Mouse (Mus musculus) adrenal gland, postnatal 14 days (tissue): ENCODE data around the gene Irx2. TPM values are rescaled to one million over a fixed set of nuclear protein-coding genes. Genes with fewer than 3 reads are reported as not detected.
A peak's percentile ranks its signal among the peaks of the same experiment; 100 is the strongest.

ENCODE experiments used
- DNase-seq: peaks from one replicate; pipeline ENCODE4 v3.0.0; 2021; ENCODE audit warnings: mixed read lengths
- long read RNA-seq, 2 experiments: library from polyadenylated mRNA; stranded (forward); transcript quantifications; one replicate each; pipeline ENCODE4 v2.0.0; 2021
- total RNA-seq: library from RNA; stranded (reverse); gene quantifications from 2 replicates; pipeline ENCODE4 v1.2.3, GENCODE M21; 2021

Irx2 gene
- total RNA-seq = 0.41 and 0.45 TPM in 2 replicates
- long read RNA-seq, experiment 1 = 0 reads
- long read RNA-seq, experiment 2 = 0 reads

DNA sequence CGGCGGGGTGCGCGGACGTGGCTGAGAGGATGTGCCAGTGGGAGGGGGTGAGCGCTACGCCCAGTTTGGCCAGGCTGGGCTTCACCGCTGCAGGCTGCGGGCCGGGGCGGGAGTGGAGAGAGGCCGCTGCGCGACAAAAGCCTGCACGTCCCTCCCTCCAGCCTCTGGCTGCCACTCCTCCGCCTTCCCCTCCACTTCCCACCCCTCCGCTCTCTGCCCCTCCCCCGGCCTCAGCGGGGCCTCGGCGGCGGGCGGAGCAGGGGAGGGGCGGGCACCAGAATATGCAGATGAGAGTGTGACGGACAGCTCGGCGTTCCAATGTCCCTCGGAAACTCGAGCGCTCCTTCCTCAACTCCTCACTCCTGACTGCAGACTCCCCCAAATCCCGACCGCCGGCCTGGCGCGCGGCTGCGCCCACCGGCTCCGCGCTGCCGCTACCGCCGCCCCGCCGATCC, at the start of gene Irx2:
Irx2 (plus strand) TSS at position 359 of the 455 bp plus-strand sequence.
- DNase-seq = peak; percentile 70

DNA sequence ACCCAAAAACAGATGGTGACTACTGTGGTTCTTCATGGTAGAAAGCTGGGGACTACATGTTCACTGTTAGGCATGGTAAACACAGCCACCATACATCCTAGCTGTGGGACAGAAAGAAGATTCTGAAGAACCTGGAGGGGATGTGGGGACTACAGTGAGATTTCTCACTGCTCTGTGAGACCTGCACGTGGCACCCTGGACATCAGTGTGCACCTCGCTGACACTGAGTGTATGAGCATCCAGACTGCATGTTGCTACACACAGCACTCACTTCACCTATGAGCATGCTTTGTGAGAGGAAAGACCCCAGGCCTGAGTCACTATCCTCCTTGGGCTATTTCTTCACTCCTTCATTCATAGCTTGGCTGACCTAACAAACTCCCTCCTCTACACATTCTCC, 47.3 kb upstream of the Irx2 start:
- DNase-seq = no peak

DNA sequence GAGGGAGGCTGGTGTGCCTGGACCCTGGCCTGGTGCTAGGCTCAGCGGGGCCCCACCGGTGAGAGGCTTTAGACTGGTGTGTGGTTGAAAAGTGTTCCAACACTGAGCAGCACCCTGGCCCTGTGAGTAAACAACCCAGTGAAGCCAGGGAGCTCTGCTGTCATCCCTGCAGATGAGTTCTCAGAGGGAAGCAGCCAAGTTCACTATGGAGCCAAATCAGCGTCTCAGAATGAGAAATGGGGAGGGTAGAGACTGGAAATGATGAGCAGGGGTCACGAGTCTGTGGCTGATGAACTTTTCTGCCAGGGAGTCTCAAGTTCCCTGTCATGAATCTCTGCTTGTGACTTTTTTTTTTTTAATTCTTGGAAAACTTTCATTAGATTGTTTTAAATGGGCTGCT, 36.1 kb upstream of the Irx2 start:
- no peak for DNase-seq

DNA sequence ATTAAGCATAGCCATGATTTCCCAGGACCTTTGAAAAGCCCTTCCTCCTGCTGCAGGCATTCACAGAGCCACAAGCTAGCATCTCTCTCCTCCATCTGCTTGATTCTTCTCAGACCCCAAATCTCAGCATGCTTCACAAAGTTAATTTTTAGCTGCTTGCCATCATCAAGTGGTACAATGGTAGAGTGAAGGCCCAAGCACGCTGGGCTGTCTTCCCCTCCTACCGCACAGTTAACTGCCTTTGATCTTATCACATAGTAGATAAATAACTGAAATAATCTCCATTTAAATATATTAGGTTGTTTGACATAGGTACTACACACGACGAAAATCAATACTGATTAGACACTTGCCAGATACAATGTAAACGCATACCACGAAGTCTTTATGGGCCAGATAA, 35.3 kb upstream of the Irx2 start:
- DNase-seq = no peak

DNA sequence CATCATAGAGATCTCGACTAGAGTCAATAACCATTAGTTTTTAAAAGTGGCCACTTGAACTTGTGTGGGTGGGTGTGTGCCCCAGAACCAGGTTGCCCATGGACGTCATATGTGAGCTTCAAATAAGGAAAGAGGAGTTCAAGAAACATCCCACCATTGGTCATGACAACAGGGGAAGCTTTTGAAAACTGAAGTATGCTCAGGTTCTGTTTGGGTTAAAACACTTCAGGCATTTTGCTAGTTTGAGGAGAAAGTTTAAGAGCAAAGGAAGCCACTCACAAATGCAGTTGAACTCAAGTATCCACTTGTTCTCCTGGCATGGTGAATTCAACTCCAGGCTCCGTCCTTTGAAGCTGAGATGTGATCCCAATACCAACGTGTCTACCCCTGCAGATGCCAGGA, 34.9 kb upstream of the Irx2 start:
- no peak for DNase-seq

DNA sequence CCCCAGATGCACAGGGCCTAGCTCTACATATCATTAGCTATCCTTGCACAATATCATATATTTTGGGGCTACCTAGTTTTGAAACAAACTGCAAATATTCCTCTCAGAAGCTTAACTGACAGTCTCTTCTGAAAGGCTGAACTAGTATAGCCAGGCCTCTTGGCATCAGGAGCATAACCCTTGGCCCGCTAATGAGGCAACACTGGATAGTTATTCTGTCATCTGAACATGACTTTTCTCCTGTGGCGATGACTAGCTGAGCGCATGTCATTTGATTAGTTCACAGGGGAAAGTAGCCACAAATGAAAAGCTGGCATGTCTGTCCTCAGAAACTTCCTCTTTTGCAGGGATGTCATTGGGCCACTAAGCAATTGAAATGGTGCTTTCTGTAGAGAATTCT, 29.4 kb upstream of the Irx2 start:
- DNase-seq = peak; percentile 5

DNA sequence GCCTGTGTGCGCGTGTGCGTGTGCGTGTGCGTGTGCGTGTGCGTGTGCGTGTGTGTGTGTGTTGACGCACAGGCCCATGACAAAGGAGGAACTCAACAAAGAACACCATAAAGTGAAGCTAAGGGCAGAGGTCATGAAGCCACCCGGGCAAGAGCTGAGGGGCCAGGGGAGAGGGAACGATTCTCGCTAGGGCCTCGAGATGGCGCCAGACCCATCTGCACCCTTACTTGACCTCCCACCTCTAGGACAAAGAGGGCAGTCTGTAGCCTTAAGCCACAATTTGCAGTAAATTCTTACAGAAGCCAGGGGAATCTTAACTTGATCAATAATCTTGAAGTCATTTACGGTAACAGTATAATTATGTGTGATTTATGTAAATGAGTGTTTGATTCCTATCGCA, 19.9 kb upstream of the Irx2 start:
- no peak for DNase-seq

DNA sequence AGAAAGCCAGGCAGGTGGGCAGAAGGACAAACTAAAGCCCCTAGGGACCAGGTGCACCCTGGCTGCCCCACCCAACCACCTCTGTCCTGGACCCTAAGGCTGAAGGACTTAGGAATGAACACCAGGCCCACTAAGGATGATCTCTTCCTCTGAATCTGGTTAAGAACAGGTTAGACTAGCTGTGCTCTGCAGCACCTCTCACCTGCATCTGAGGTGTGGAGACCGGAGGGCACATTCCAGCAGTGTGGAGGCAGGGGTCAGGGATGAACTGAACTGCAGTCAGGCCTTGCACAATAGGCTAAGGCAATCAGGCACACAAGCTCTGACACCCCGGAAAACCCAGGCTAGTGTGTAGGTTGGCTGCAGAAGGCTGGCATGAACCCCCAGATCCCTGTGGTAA, 18.3 kb upstream of the Irx2 start:
- no peak for DNase-seq

DNA sequence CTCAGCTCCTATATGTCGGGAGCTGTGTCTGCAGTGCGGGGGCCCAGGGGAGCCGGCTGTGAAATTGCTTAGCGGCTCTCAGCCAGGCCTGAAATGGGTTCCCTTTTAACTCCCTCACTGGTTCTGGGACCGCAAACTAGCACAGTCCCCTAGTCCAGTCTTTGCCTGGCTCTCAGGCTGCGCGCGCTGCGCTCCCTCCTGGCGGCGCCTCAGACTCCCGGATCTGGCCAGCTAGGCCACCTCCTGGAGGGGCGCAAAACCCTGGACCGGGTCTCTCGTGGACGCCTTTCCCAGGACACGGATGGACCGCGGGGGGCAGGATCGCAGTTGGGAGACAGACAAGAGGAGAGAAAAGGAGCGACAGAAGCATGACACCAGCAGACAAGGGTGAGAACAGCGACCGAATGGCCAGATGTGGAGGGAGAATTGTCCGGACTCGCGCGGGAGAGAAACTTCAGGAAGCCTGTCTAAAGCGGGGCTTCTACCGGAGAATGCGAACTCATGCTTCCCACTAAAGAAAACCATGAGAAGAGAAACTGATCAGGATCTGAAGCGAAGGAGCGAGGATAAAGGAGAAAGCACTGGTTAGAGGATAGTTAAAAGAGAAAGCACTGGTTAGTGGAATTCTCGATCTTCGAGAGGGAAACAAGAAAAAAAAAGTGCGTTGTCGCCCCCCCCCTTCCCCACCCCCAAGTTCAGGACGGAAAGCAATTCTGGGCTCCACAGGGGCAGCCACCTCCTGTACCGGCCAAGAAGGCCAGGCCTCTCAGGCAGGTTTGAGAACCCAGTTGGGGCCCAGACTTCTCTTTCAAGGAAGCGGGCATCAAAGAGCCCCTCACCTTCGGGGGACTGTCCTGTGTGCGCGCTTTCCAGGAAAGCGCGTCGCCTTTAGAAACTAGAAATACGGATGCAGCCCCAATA, 4.4 kb upstream of the Irx2 start:
- DNase-seq = peak; percentile 25

DNA sequence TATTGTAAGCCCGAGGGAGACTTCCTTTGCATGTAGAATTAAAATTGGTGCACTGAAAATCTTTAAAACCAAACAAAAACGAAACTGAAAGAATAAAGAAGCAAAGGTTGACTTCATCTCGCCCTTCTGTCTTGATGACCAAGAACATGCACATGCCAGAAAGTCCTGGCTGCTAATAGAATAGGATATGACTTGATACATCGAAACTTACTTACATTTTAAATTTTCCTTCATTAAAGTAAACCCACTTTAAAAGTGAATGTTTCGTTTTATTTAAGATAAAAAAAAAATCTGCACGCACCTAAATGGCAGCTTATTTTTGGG, 3.8 kb upstream of the Irx2 start:
- no peak for DNase-seq

DNA sequence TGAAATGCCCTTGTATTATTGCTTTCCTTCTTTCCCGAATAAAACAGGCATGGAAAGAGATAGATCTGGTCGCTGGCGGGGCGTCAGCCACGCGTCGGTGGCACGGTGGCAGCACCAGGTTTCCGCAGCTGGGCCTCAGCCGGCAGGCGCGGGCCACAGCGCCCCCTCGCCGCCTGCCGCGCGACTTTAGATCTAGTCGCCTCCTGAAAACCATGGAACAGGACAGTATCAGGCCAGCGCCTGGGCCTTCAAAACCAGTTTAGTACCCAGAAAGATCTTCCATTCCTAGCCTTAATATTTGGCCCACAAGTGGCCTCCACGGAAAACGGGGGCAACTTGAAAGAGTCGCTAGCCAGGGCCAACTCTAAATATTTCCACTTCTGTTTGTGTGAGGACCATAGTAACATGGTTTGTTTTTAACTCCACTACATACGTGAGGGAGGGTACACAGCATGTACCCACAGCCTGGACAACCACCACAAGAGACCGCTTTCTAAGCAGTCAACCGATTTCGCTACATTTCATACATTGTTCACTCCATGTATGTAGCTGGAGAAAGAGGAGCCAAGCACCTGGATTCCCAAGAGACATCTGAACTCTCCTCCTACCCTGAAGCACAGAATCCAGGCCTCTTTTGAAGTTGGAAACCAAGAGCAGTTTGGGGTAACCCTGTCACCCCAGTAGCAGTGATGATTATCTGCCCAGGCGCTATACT, 3.2 kb upstream of the Irx2 start:
- no peak for DNase-seq

DNA sequence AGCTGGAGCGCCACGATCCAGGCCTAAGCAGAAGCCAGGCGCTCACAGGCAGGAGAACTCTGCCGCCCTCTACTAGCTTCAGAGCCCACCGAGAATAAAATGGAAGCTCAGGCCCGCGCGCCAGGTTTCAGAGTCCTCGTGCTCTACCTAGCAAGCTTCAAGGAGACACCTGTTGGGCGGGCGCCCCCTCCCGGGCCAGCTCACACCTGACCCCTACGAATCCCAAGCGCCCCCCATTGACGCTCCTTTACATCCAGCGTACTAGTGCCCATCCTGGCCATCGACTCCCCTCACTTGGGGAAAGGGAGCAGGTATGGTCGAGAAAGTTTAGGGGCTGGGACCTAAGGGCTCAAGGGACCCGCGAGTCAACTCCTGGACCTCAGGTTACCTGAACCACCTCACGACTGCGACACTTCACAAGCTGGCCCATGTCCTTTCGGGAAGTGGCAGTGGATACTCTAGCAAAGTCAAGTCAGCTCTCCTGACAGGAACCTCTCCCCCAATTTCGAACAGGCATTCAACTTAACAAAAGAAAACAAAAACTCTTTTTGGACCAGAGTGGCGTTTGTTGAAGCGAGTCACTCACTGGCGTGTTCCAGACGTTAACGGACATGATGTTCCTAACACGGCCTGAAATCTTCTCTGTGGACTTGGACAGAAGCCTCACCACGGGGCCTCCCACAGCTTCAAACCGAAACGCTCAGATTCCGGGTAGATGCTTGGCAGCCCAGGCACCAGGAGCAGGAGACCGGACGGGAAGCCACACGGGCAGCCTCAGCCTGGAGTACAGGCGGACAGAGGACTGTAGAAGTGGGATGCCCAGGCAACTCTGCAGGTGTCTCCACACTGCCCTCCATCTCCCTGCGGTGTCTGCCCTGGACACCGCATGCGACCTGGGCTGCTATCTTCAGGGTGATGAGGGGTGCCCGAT, 964 bp upstream of the Irx2 start:
- no peak for DNase-seq

DNA sequence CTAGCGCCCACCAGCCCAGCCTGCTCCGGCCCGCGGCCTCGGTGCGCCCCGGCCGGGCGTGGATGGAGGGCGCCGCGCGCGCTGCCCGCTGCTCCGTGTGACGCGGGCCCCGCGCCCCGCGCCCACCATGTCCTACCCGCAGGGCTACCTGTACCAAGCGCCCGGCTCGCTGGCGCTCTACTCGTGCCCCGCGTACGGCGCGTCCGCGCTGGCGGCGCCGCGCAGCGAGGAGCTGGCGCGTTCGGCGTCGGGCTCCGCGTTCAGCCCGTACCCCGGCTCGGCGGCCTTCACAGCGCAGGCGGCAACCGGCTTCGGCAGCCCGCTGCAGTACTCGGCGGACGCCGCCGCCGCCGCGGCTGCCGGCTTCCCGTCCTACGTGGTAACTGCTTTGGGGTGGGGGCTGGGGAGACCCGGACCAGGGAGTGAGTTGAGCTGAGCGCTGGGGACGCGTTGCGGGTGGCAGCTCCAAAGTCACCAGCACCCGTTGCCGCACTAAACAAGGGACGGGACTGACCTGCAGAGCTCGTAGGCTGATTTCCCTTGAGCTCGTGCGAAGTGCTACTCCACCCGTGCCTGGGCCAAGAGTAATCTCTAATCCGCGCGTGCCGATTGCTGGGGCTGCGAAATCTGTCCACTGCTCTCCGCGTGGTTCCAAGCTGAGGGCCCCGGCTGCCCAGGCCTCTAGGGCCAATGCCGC, 463 bp downstream of the Irx2 start:
- no peak for DNase-seq

DNA sequence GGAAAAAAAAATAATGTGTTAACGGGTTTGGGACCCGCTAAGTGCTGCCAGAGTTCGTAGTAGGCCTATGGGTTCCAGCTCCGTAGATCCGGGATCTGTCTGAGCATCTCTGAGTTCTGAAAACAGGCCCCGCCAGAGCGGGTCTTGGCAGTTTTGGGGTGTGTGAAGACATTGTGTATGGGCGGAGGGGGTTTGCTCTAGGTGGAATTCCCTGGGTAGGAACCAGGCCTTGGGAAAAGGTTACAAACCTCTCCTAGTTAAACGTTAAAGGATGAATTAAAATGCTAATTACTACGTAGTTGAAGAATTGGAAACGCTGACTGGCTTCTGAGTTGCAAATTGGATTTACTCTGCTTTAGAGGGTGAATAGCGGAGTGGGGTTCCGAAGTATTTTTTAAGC, 1.2 kb downstream of the Irx2 start:
- DNase-seq = no peak

DNA sequence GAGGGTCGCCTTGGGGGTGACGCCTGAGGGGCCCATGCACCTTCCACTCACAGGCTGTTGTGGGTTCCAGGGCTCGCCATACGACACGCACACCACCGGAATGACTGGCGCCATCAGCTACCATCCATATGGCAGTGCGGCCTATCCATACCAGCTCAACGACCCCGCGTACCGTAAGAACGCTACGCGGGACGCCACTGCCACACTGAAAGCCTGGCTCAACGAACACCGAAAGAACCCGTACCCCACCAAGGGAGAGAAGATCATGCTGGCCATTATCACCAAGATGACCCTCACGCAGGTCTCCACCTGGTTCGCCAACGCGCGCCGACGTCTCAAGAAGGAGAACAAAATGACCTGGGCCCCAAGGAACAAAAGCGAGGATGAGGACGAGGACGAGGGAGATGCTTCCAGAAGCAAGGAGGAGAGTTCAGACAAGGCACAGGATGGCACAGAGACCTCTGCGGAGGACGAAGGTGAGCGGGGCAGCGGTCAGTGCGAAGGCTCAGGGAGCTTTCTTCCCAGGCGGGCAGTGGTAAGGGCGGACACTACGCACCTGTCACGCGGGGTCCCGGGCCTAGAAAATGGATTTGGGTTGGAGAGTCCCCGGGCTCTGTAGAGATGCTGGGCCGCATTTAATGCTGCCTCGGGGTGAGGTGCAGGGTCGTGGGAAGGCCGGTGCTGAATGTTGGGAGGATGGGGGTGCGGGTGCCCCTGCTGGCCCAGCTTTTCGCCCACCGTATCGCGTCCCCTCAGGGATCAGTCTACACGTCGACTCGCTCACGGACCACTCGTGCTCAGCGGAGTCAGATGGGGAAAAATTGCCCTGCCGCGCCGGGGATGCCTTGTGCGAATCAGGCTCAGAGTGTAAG, 2.1 kb downstream of the Irx2 start:
- no peak for DNase-seq

DNA sequence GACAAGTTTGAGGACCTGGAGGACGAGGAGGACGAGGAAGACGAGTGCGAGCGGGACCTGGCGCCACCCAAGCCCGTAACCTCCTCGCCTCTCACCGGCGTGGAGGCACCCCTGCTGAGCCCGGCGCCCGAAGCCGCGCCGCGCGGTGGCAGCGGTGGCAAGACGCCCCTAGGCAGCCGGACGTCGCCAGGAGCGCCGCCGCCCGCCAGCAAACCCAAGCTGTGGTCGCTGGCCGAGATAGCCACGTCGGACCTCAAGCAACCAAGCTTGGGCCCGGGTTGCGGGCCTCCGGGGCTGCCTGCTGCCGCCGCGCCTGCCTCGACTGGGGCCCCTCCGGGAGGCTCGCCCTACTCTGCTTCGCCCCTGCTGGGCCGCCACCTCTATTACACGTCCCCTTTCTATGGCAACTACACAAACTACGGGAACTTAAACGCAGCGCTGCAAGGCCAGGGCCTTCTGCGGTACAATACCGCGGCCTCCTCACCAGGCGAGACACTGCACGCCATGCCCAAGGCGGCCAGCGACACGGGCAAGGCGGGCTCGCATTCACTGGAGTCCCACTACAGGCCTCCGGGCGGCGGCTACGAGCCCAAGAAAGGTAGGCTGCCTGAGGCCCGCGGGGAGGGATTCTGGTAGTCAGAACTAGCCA, 2.9 kb downstream of the Irx2 start:
- no peak for DNase-seq

DNA sequence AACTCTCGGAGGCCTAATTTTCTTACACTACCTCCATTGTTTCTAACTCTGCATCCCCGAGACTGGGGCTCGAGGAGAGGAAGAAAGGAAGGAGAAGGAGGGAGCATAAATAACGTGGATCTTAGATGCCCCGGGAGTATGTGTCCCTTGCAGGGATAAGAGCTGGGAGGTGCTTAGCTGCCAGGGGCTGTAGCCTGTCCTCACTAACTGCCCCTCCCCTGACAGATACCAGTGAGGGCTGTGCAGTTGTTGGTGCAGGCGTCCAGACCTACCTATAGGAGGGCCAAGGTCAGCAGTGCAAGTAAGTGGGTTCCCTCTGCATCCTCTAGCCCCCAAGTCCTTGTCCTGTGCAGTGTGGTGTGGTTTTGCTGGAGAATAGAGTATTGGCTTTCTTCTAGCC, 3.7 kb downstream of the Irx2 start:
- DNase-seq = no peak

DNA sequence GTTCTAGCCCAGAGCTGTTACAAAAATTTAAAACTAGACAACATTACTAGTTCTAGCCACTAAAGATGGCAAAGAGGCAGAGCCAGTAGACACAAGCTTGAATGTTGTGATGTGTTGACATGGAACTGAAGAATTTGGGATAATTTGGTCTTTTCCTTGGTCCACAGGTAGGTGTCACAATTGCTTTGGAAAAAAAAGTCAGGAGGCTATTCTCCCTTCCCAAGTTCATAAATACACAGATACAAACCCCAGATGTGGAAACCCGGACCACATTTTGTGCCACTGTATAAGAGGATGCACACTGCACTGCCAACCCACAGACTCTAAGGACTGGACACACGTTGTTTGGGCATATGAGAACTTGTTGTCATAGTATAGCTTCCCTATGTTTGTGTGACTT, 4.5 kb downstream of the Irx2 start:
- DNase-seq = no peak

DNA sequence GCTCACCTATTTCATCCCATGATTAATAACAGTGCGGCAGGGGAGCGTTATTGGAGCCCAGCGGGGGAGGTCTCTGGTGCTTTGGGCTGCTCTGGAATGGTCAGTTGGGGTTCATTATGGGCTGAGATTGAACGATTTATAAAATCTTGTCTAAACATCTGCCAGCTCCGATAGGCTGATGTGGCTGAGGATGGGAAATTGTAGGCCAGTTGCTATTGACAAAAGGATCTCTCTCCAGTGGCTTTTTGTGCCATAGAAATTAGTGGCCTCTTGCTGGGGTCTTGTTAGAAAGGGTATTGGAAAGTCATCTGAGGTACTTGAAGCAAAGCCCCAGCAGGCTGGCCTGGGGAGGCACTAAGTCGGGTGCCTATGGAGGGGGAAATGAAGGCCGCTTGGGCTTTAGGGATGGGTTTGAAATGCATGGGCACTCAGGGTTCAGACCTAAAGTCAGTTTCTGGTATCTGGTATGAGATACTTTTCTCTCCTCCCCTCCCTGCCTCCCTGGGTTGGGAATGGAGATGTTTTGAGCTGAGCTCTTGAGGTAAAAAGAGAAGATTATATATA, 6.2 kb downstream of the Irx2 start:
- no peak for DNase-seq

DNA sequence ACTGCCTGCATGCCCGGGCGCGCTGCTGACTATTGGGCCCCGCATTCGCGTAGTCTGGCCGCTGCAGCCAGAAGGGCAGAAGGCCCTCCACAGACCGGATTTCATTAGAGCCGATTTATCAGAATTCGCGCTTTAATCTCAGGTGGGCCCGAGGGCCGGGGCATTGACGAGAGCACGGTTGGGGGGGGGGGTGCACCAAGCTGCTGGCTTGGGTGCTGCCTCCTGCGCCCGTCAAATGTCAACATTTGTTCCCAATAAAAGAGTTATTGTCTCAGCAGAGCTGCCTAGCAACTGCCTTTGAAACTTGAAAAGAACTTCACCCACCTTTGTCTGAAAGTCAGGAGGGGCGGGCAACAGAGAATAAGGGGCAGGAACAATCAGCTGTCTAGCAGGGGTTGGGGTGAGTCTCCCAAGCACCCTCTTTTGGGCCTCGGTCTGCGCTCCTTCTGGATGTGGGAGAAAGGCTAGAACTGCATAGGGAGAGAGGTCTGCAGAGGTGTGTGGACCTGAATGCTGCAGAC, 7.8 kb downstream of the Irx2 start:
- DNase-seq = no peak
